Mouse (Mus musculus) spleen, adult 2 months (tissue): ENCODE data around the gene Ifnk. TPM values are rescaled to one million over a fixed set of nuclear protein-coding genes. Genes with fewer than 3 reads are reported as not detected.

Experiments
- DNase-seq, 2 experiments: peaks; one replicate each; pipeline versions ENCODE4 v3.0.0 to v3.0.0-alpha.2; 2012 to 2021; ENCODE audit warnings: low spot score in 2 of 2, low read depth in 1 of 2
- H3K27ac ChIP-seq: fragments of 200-500 bp; 2 replicates; pipeline ENCODE4 v1.5.1; 2012; ENCODE audit warnings: low read length, inconsistent platforms; ENCODE audit not compliant: insufficient read depth
- H3K27me3 ChIP-seq: fragments of 200-500 bp; 2 replicates; pipeline ENCODE4 v1.6.1; 2012; ENCODE audit warnings: mild to moderate bottlenecking, moderate library complexity, low read length, inconsistent platforms; ENCODE audit not compliant: control insufficient read depth, insufficient read depth
- H3K36me3 ChIP-seq: fragments of 200-500 bp; 2 replicates; pipeline ENCODE4 v1.6.1; 2012; ENCODE audit warnings: mild to moderate bottlenecking, low read length, inconsistent platforms; ENCODE audit not compliant: control insufficient read depth, insufficient read depth
- H3K4me1 ChIP-seq: fragments of 200-500 bp; 2 replicates; pipeline ENCODE4 v1.6.1; 2011; ENCODE audit warnings: inconsistent platforms; ENCODE audit not compliant: control insufficient read depth, insufficient read depth, insufficient read length
- H3K4me3 ChIP-seq: fragments of 200-500 bp; 2 replicates; pipeline ENCODE4 v1.5.1; 2011; ENCODE audit warnings: mild to moderate bottlenecking, inconsistent platforms; ENCODE audit not compliant: insufficient read depth, insufficient read length; ENCODE audit errors: extremely low read depth
- CTCF ChIP-seq: fragments of 200-500 bp; IDR thresholded peaks from 2 replicates; pipeline ENCODE4 v1.5.1; 2011; ENCODE audit warnings: mild to moderate bottlenecking, inconsistent platforms; ENCODE audit not compliant: insufficient read depth, insufficient read length, insufficient replicate concordance; ENCODE audit errors: extremely low read depth
- POLR2A ChIP-seq: fragments of 200-500 bp; IDR thresholded peaks from 2 replicates; pipeline ENCODE4 v1.6.1; 2011; ENCODE audit warnings: low read depth, low read length, inconsistent platforms
- WGBS: fragments of 180-500 bp; shearing (Covaris S2); methylation state at CpG from one replicate; pipeline ENCODE4 v1.1.7; 2018; 5-methylcytosine and 5-hydroxymethylcytosine counted together
- polyA plus RNA-seq: library from polyadenylated mRNA; depleted of rRNA; stranded (reverse); fragments of >200 nt; gene quantifications from 2 replicates; pipeline ENCODE4 v1.2.3, GENCODE M21; 2012

The Ifnk gene
- polyA plus RNA-seq, 1 experiment, result not detected

GRCm38 (mm10) chr4:35127759-35128158 is 24.1 kb upstream of the Ifnk start:
- TF ChIP-seq POLR2A (no peak), CTCF (no peak)
- H3K4me3 ChIP-seq, result no peak overlapping the region
- H3K27me3 ChIP-seq, result no peaks in the 10 kb centered on the region
- WGBS, result 88% methylated on average over 6 of the region's 6 CpGs
- H3K27ac ChIP-seq, result no peak overlapping the region; the same call in 1 of the 2 replicates
- no peak for DNase-seq
- H3K36me3 ChIP-seq, result no peaks in the 10 kb centered on the region
- peaks cover 18% of the 10 kb centered on the region for H3K4me1 ChIP-seq

DNA sequence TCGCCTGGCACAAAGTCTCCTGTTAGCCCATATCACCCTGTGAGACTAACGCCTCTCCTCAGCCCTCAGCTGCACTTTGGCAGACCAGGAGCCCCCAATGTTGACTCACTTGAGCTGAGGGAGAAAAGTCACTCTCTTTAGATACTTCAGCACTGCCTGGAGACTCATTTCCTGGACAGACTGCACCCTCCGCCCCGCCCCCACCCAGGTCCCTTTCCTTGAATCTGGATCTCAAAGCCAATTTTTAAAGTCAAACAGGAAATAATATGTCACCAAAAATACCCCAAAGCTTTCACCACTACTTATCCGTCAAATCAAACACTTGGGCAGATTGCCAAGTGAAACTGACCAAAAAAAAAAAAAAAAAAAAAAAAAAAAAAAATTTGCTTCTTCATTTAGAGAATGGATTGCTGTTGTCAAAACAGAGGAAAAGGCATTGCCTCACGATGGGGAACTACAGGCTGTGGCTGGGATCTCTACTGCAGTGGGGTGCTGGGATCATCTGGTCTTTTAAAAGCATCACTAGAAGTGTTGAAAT is 21.4 kb upstream of the Ifnk start:
- TF ChIP-seq POLR2A (no peak), CTCF (no peak)
- Histone ChIP-seq H3K36me3 (no peaks in the 10 kb centered on the region), H3K4me3 (no peak overlapping the region), H3K27ac (peak overlapping the region; percentile 10; the same call in 1 of the 2 replicates), H3K27me3 (no peaks in the 10 kb centered on the region), H3K4me1 (peaks cover 20% of the 10 kb centered on the region)
- 11% methylated on average over 6 of the region's 6 CpGs for WGBS
- DNase-seq, result no peak

DNA sequence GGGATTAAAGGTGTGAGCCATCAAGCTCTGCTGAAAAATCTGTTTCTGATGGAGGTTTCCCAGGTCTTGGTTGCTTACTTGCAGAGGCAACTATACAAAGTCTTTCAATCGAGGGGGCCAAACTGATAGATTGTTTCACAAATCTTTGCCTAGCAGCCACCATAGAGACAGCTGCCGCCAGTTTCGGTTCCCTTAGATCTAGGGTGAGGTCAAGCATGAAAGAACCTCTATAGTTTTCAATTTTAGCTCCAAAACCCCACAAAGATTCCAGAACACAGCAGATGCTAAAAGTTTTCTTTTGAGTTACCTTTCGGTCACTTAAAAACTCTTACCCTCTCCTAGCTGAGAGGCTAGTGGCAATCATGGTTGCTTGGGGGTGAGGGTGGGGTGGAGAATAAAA is 20.3 kb upstream of the Ifnk start:
- peak in 1 of 2 experiments; percentile 42 for DNase-seq
- Histone ChIP-seq H3K36me3 (no peaks in the 10 kb centered on the region), H3K27me3 (no peaks in the 10 kb centered on the region), H3K27ac (peak overlapping the region; percentile 73), H3K4me1 (peaks cover 20% of the 10 kb centered on the region), H3K4me3 (no peak overlapping the region)
- 31% methylated on average over 4 of the region's 4 CpGs for WGBS
- TF ChIP-seq CTCF (no peak), POLR2A (no peak)

GRCm38 (mm10) chr4:35133411-35133810 is 18.4 kb upstream of the Ifnk start:
- WGBS, result over 99% methylated on average over 4 of the region's 4 CpGs
- no peak for DNase-seq
- peaks cover 27% of the 10 kb centered on the region for H3K4me1 ChIP-seq

DNA sequence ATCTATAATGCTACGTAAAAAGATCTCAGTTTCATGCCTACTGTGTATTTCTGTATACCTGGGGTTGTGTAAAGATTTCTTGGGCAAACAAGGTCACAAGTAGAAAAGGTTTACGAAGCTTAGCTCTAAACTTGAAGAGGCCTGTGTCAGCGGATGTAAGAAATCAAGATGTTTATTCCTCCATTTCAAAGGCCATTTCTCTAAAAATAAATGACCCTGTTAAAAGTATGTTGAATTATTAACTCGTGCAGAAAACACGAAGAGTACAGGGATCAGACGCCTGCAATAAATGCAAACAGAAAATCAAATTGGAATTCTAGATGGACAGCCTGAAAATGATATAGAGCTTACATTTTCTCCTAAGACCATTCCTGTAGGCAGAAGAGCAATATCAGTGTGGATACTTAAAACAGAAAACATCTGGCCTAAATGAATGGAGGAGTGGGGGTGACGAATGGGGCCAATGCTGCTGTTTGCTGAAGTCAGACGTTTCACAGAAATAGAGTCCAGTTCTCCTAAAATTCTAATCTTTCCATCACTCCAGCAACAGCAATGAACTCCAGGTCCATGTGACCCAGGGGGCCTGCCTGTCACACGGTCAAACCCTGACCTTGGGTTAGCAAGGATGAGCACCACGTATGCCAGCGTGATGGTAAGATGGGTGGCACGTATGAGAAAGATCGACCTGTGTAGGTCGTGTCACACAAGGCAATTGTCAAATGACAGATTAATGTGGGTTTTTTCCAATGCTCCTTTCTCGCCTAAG is 16.8 kb upstream of the Ifnk start:
- Histone ChIP-seq H3K27me3 (no peaks in the 10 kb centered on the region), H3K4me3 (no peak overlapping the region), H3K4me1 (peaks cover 26% of the 10 kb centered on the region), H3K36me3 (no peaks in the 10 kb centered on the region), H3K27ac (no peak overlapping the region)
- TF ChIP-seq POLR2A (no peak), CTCF (no peak)
- WGBS, result 90% methylated on average over 15 of the region's 15 CpGs
- DNase-seq, result no peak

More at GRCm38 (mm10) chr4:35133411-35133810, 18.4 kb upstream of the Ifnk start:
- TF ChIP-seq POLR2A (no peak), CTCF (no peak)
- Histone ChIP-seq H3K27ac (no peak overlapping the region), H3K4me3 (no peak overlapping the region), H3K27me3 (no peaks in the 10 kb centered on the region), H3K36me3 (no peaks in the 10 kb centered on the region)

DNA sequence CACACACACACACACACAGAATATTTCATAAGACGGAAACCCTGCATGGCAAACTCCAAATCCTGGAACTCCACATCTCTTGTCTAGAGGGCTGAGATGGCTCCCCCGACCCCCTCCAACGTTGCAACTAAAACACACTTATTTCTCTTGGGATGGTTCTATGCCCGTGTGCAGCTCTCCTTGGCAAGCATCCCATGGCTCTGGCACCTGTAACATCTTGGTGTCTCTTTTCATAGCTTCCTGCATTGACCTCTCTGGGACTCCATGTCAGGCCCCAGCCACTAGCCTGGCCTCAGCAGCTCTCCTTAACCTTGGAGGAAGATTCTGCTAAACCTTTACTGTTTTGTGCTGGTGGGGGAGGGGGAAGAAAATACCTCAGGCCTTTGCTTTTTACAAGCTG is 16.1 kb upstream of the Ifnk start:
- Histone ChIP-seq H3K4me1 (peaks cover 24% of the 10 kb centered on the region), H3K4me3 (no peak overlapping the region), H3K27ac (no peak overlapping the region), H3K27me3 (no peaks in the 10 kb centered on the region), H3K36me3 (no peaks in the 10 kb centered on the region)
- TF ChIP-seq POLR2A (no peak), CTCF (no peak)
- 80% methylated on average over 4 of the region's 4 CpGs for WGBS
- no peak for DNase-seq

- no peak for TF ChIP-seq CTCF
- TF ChIP-seq POLR2A, result no peak
- H3K27me3 ChIP-seq, result no peaks in the 10 kb centered on the region
- peaks cover 15% of the 10 kb centered on the region; the same call in 1 of the 2 replicates for H3K4me1 ChIP-seq
- no peak overlapping the region for H3K4me3 ChIP-seq
- no peak for DNase-seq
- no peak overlapping the region for H3K27ac ChIP-seq
- WGBS, result 68% methylated on average over 8 of the region's 8 CpGs
- H3K36me3 ChIP-seq, result no peaks in the 10 kb centered on the region
Measured at GRCm38 (mm10) chr4:35136996-35137395, 14.9 kb upstream of the Ifnk start.
